Mouse (Mus musculus): ENCODE results near the gene Tgfa. TPM values are rescaled to one million over a fixed set of nuclear protein-coding genes. Genes with fewer than 3 reads are reported as not detected.

The Tgfa gene
- polyA plus RNA-seq, 1 experiment: 3.5 TPM

DNA sequence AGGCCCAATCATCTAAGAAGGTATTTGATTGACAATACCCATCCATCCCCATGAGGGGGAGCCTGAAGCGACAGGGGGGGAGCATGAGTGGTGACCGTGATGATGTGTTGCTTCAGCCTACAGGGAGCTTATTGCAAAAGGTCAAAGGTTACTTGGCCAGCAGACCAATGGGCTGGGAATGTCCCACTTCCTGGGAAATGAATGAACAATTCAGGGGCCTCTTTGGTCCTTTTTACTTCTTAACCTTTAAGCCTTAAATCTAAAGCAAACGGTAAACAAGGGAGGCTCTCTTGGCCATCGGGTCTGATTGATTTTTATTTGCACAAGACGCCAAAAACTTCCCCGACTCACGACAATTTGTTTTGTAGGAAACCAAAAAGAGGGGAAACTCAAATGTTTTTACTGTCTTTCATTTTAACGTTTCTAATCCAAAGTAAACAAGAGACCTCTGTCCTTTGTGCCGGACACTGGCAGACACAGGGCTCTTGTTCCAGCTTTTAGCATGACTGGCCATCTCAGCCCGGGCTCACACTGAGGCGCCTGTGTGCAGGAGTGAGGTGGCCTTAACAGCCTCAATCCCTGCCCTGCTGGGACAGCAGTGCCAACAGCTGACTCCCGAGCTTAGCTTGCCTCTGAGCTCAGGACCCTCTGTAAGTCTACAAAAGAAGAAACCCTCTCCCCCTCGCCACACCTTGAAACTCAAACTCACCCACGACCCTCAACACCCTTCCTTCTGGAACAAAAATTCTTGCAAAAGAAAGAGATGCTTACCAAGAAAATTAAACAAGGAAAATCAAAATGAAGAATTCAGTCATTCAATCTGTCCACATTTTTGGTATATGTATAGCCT, 8.7 kb upstream of the Tgfa start:
- DNase-seq (ENCODE audit: low read depth): no peak

DNA sequence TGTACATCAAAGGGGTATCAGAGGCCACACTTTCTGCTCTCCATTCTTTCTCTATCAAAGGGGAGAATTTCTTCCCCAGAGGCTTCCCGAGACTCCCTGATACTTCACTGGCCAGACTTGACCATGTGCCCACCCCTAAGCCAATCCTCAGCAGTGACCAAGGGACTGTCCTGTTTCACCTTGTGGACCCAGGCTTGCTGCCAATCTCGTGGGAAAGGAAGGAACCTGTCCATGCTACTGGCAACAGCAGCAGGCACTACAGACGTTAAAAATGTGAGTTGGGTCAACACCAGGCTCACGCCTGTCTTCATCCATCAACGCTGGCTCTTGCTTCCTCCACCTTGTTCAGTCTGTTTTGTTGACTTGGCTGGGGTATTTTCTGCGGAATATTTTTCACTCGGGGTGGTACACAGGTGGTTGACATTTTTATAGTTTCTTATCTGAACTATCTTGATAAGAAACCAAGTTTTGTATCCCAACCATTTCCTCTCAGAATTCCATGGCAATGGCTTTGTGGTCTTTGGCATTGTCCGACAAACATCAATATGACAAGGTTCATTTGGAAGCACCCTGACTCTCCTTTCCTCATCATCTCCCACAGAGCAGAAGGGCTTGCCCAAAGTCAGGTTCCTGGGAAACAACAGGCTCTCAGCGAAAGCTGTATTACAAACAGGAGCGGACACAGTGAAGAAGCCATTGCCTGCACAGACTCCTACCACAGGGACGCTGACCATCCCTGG, 6.1 kb upstream of the Tgfa start:
- DNase-seq (ENCODE audit: low read depth): no peak

DNA sequence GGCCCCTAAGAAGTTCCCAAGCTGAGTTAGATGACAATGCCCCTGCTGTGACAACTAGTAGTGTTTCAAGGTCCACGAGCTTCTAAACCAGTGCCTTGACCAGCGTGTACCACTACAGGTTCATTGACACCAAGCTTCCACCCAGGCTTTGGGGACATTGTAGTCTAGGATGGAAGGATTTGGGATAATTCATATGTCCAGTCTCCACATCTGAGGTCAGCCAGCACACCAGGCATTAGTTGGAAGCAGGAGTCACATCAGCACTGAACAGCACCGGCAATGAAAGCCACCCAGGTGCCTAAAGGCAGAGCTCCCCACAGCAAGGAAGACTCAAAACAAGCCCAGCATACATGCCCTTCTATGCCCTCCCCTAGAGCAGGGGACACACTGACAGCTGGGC, 4.4 kb upstream of the Tgfa start:
- no peak for DNase-seq (ENCODE audit: low read depth)

DNA sequence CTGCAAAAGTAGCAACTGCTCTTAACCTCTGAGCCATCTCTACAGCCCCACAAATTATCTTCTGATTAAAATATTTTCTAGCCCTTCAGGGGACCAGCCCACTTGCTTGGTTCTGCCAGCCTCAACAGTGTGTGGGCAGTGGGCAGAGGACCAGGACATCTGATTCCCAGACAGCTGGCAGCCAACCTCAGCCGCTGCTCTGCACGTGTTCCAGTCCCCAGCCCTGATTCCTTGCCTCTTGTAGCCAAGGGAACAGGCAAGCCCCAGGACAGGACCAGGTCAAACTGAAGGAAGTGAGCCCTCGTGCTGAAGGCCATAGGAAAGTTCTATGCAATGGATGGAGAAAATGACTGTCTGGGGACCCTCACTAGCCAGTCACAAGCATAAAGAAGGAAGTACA, 2.0 kb upstream of the Tgfa start:
- no peak for DNase-seq (ENCODE audit: low read depth)

DNA sequence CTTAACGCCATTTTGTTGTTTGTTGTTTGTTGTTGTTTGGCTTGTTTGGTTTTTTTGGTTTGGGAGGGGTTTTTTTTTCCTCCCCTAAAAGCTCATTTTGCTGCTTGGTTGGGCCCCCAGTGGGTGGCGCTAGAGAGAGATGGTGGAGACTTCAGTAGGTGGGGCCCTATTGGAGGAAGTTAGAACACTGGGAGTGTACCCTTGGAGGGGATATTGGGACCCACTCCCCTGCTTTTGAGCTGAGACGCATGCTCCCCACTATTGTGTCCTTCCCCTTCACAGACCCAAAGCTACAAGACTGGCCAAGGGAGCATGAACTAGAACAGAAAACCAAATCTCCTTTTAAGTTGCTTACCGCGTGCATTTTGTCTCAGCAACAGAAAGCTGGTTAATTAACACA, 1.1 kb upstream of the Tgfa start:
- DNase-seq (ENCODE audit: low read depth): no peak

DNA sequence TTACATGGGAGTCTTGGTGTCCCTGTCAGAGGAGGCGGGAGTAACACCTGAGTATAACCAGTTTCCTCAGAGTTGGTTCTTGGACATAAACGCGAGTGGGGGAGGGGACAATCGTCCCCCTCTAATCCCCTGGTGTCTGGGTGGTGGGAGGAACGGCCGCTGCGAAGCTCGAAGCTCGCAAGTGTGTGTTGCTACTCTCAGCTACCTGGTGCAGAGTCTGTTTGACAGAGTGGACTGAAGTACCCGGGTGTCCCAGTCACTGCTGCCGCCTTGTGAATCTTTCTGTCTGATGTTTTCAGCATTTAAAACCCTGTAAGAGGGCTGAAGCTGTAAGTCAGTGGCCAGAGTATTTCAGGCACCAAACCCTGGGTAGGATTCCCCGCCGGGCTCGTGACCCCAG, 1.0 kb downstream of the Tgfa start:
- DNase-seq (ENCODE audit: low read depth): no peak

DNA sequence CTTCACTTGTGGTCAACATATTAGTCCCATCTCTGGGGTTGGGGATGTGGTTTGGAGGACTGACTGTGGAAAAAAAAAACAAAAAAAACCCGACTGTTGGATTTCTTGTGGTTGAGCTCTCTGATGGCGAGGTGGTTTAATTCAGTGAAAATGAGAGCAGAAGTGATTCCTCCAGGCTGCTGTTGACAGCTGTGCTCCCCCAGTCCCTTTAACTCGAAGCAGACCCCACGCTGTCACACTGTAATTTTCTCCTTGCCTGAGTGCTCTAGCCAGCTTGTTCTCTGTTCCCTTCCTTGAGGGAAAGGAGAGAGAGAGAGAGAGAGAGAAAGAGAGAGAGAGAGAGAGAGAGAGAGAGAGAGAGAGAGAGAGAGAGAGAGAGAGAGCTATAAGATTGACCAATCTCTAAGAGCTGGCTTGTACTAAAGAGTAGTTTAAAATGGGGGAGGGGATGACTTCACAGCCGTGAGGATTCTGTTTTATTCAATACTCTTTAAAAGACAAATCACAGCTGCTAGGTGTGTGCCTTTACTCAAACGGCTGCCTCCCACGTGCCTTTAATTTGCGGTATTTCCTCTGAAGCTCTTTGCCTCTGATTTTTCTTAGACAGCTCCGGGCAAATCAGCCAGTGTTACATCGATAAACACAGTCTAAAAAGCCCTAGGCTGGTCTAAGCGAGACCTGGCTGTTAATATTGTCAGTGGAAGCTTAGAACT, 2.3 kb downstream of the Tgfa start:
- no peak for DNase-seq (ENCODE audit: low read depth)

DNA sequence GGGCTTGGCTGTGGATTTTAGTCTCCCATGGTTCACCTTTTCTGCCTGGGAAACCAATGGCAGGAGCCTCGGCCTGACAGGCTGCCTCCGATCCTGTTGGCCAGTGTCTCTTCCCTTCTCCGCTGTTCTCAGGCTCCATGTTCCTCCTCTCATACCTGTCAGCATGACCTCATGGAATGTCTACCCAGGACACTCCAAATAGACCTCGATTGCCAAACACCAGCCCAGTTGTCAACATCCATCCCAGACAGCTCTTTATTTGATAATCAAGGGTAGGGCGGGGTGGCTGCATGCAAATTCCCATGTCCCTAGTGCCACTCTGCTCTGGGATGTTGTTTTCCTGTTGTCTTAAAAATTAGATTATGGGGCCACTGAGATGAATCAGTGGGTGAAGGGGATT, 5.9 kb downstream of the Tgfa start:
- DNase-seq (ENCODE audit: low read depth): no peak

DNA sequence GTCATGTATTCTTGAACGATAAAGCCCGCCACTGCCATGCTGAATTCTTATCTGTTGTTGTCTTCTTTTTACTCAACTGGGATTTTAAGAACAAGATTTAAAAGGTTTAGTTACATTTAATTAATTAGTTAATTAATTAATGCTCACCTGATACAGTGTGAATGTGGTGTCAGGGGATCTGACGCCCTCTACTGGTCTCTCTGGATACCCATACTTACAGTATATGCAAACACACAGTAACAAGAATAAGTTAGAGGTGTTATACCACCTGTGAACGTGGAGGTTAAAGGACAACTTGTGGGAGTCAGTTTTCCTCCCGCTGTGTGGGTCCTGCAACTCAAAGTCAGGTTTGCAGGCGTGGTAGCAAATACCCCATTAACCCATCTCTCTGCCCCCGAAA, 8.1 kb downstream of the Tgfa start:
- DNase-seq (ENCODE audit: low read depth): no peak

DNA sequence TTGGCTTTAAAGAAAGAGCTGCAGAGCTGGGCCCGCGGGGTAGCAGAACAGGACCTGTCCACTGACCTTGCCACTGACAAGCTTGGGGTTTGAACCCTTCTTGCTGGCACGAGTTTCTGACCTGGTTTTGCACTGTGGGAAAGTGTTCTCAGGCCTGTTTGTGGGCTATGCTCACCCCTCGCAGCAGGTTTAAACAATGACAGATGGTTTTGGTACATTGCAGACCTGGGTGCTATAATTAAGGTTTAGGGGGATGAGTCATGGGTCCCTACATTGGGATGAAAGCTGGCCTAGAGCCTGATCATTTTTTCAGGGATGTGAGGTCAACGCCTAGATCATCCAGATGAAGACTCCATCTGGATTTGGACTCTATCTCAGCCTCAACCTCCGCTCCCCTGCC, 11.0 kb downstream of the Tgfa start:
- DNase-seq (ENCODE audit: low read depth): no peak

DNA sequence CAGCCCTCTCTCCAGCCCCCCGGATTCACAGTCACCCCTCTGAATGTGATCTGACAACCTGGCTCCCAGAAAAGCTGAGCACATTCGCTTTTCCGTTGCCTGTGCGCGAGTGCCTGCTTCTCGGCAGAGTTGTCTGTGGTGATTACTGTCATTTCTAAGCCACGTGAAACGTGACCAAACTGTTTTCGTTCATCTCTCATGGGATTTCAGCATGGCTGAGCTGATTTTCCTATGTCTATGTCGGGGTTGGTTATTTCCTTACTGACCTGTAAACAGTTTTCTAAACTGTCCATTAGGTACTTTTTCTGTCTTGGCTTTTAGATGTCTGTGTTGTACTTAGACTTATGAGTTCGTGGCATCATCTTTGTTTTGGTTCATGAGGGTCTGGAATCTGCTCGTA, 12.0 kb downstream of the Tgfa start:
- no peak for DNase-seq (ENCODE audit: low read depth)

DNA sequence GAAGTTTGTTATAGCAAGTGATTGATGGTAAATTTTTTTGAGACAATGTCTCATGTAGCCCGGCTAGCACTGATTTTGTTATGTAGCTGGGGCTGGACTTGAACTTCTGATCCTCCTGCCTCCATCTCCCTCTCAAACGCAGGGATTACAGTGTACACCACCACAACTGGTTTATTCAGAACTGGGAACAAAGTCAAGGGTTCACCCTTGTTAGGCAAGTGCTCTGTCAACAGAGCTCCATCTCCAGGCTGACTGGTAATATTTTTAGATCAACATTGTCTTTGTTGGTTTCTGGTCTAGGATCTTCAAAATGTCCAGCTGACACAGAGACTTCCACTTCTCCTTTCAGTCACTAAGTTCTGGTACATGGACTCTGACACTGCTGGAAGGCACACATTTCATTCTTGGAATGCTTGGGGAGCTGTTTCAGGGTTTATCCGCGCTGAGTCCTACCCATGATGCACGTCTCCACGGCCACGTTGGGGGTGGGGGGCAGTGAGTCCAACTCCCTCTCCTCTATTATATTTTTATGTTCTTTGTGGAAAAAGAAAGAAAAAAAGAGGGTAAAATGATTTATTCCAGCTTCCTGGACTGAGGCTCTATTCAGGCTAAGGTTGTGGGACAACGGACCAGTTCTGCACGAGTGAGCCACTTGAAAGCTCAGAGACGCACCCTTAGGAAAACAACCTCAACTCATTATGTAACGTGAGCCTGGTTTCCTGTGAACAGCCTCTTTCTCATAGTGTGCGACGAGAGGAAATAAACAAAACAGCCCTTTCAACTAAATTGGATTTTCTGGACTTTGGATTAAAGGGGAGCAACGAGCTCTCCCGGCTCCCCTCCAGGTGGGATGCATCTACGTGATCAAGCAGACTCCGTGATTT, 14.4 kb downstream of the Tgfa start:
- DNase-seq (ENCODE audit: low read depth): no peak

DNA sequence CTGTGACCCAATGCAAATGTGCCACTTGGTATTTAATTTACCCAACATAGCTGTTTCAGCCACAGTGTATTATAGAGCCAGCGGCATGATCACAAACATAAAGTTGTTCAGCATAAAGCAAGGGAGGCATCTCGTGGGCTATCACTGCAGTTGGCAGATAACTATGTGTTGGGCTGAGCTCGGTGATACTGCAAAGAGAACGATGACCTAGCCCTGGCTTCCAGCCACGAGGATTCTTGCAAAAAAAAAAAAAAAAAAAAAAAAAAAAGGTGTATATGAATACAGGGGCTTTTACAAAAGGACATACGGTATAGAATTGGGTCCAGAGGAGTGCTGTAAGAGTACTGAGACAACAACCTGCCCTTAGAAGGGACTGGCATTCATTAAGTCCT, 15.0 kb downstream of the Tgfa start:
- no peak for DNase-seq (ENCODE audit: low read depth)

DNA sequence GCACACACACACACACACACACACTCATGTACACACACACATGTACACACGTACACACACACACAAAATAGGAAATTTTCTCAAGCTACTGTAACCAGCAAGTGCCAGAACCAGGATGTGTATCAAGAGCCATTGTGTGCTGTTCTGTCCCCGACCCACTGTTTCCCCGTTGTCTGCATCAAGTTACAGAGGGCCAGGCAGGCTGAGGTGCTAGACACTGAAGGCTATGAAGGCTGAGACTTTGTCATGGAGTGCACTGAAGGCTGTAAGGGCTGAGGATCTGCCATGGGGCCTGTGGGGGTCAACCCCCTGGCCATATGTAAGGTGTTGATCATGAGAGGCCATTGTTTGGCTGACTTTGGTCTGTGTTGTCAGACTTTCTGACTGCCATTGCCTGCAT, 15.6 kb downstream of the Tgfa start:
- no peak for DNase-seq (ENCODE audit: low read depth)

DNA sequence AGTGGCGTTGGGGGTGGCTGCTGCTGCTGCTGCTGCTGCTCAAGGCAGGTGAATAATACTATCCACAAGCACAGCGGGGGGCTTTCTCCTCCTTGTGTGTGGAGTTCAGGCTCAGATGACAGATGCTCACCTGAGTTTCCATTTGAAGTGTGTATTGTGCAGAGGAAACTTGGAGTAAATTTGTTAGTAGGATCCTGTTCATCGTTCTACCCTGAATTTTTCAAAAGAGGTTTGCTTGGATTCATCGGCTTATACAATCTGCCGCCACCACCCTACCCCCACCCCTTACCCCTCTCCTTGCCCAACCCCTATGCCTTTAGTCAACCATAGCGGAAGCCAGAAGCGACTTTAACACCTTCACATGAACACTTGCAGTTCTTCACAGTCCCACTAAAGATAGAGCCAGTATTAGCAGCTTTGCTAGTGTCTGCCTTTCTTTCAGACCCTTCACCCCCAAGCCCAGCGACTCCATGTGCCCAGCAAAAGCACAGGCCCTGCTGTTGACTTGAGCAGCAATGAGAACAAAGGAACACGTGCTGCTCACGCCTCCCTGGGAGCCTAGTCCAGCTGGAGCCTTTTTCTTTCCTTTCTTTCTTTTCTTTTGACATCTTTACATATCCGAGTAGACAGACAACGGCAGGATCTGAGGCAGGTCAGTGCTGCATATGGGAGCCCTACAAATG, 16.2 kb downstream of the Tgfa start:
- no peak for DNase-seq (ENCODE audit: low read depth)

DNA sequence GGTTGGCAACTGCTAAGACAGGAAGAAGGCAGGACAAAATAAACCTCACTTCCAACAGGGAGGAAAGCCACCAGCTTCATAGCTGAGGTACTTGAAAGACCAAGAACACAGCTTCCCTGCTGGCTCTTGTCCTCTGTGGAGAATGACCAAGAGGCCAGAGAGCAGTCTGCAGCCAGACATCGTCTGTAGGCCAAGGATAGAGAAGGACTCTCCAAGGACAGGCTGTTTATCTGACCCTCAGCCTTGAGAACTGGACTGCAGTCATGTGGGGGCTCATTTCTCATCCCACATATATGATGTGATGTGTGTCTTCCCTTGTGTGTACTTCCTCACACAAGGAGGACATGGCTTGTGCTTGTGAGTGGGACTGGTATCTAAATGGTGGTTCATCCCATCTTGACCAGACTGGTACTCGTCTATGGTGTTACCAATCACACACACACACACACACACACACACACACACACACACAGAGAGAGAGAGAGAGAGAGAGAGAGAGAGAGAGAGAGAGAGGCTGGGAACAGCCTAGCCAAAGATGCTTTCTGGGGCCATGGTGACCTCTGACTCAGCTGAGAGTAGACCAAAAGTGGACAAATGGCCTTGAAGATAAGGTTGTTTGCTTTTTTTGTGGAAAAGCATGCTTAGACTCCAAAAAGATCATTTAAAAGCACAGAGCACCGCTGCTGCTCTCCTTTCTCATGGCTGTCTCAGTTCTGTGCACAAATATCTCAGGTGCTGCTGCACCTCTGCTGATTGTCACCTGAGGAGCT, 18.0 kb downstream of the Tgfa start:
- DNase-seq (ENCODE audit: low read depth): no peak

DNA sequence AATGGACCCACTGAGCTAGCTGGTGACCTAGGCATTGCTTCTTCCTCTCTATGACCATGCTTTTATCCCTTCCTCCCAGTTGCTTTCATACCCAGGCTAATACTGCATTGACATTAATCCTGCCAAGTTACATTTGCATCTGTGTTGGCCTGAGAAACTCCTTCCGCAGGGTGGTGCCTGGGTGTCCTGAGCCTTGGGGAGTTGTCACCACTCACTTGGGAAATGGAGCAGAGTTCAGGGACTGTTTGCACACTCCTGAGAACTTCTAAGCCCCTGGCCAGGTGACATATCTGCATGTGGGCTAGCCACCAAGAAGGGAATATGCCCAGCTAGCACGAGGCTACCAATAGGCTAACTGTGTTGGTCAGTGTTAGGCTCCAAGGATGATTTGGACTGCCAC, 23.0 kb downstream of the Tgfa start:
- no peak for DNase-seq (ENCODE audit: low read depth)

DNA sequence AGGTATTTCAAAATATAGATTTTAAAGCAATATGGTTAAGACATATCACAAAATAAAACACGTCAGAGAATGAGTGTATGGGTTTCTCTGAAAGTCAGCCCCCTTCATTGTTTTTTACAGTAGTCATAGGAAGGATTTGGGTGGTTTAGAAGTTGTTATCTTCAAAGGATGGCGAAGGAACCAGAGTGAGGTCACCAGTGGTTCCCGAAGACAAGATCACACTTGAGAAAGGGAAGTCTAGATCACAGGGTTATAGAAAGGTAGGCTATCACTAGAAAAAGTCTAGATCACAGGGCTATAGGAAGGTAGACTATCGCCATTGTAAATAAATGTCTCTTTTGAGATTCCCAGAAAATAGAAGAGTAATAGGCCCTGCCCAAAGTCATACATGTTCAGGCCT, 23.7 kb downstream of the Tgfa start:
- no peak for DNase-seq (ENCODE audit: low read depth)

DNA sequence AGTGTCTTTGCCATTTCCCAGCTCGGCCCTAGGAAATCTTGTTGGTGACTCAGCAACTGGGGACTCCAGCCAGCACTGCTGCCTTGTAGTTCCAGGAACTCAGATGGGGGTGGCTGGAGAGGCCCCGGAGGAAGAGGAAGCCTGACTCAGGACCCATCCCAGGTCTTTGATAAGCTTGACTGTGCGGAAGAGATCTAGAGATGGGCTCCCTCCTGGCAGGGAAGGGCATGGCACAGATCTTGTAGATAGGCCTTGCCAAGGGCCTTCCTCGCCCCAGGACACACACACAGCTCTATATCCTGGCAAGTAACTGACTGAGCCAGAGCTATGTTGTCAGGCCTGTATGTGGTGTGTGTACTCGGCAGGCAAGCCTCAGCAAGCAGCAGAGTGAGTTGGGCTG, 24.5 kb downstream of the Tgfa start:
- peak; percentile 88 for DNase-seq (ENCODE audit: low read depth)

DNA sequence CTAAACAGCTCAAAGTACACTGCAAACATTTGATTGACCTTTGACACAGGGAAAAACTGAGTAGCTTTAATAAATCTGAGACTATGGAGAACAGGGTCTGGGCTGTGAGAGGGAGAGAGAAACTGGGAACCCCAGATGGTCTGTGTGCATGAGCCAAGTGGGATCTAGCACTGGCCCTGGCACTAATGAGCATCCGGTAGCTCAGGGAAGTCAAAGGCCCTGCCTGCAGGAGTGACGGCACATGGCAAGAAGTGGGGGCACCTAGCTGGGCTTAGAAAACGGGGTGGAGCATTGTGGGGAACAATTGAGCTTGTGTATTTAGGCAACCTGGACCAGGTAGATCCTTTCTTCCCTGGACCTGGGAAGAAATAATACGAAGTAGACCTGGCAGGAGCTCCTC, 25.1 kb downstream of the Tgfa start:
- DNase-seq (ENCODE audit: low read depth): no peak

Data from gonadal fat pad, adult 2 months (tissue).